Mouse (Mus musculus): ENCODE measurements at regions not wholly inside any gene's neighbourhood (a gene's known extent, or its start where the extent isn't known, plus 50 kb on each side); places are given as distances from the start of the nearest gene placed in this dataset.

- TF ChIP-seq CTCF (IDR thresholded peaks at IDR 0.05; ENCODE audit: extremely low read depth, insufficient read length, insufficient replicate concordance, low read depth, low read length) (no peak), POLR2A (IDR thresholded peaks at IDR 0.05; ENCODE audit: low read depth, low read length) (no peak)
Measured at GRCm38 (mm10) chr2:128378456-128378855, 212.6 kb upstream of the Spdye4c start.

Measured in small intestine, adult 2 months (tissue).